Mouse (Mus musculus) kidney, postnatal 36 days (tissue): ENCODE measurements around the gene Tmem56.

ENCODE experiments used
- DNase-seq, 2 experiments: peaks; one replicate each; pipeline ENCODE4 v3.0.0; 2021 to 2022; ENCODE audit warnings: mixed read lengths in 2 of 2

Gene Tmem56

DNA sequence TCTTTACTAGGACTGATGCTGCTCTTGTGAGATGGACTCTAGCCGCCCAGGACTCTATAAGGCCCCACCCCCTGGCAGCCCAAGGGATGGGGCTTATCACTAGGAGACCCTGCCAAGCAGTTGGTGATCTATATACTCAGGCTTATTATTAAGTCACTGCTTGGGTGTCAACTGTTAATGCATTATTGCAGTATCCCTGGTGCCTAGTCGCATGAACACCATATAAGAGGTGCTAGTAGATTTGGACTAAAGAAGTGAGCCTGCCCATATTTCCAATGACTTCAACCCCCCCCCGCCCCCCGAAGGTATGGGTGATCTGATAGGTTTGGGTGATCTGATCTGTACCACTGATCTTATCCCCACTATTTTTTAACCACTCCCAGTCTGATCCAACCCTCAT is at the start of gene Tmem56:
Gene Tmem56, minus strand, starts transcription at position 101 of the 400 bp plus-strand sequence.
- DNase-seq = no peak

- no peak for DNase-seq
These were observed 47.3 kb upstream of the Tmem56 start for GRCm38 (mm10) chr3:121330244-121330646.

DNA sequence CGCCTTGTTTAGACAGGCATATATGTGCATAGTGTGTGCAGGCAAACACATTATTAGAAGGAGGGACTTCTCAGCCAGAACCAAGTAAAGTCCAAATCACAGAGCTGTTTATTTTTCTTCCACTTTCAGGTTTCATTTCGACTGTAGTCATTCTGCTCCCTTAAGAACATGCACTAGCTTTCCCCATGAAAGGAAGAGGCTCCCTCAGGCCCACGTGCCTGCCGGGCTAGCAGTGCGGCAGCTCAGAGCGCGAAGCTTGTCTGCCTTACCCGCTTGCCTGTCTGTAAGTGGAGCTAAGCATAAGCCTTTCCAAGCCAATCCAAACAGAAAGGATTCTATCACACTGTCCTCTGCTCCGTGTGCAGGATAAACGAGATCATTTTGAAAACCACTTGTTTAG is 46.7 kb upstream of the Tmem56 start:
- DNase-seq = no peak

- no peak for DNase-seq
These were observed 44.5 kb upstream of the Tmem56 start for GRCm38 (mm10) chr3:121327406-121327805.

DNA sequence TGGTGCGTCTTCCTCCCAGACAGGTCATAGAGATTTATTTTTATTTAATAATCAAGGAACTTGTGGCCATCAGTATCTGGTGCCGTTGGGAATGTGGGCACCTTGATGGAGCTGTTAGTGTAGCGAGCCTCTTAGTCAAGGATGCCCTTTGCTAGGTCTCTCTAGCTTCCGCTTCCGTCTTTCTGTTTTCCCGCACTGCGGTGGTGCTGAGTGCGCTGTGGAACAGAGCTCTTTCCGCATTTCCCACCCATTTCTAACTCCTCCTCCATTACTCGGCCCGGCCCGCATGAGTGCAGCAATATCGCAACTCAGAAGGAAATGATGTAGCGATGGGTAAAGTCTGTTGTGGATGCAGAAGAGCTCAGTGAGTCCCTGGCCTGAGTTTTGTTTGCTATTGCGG is 40.5 kb upstream of the Tmem56 start:
- DNase-seq = no peak

DNA sequence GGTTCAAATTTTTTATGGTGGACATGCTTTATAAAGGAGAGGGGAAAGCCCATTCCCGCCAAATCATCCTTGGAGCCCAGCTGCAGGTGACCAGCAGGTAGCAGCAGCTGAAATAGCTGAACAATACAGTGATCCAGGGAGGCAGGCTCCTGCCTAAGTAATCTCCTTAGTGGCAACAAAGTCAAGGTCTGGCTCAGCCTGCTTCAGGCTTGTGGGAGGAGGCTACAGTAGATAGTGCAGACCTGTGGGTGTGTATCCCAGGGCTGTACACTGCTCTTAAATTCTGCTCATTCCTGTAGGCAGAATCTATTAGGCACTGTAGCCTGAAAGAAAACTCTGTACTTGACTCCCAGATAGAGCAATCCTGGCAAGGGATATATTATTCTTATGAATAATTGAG is 38.0 kb upstream of the Tmem56 start:
- no peak for DNase-seq

DNA sequence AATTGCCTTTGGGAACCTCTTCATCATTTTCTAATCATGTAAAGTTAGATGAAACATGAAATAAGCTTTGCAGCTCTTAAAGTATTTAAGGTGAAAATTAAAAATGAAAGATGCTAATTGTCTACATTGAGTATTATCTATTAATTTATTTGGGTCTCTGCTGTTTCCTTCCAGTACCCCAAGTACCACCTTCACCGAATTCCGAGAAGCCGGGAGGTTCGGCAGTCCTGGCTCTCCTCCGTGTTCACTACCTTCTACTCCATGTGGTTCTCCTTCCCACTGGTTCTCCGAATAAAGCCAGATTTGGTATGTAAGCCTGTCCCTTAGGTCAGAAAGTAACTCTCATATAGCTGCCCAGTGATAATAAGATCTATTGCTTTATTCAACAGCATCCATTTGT is 37.0 kb upstream of the Tmem56 start:
- no peak for DNase-seq

GRCm38 (mm10) chr3:121315498-121315897 is 32.6 kb upstream of the Tmem56 start:
- no peak for DNase-seq

DNA sequence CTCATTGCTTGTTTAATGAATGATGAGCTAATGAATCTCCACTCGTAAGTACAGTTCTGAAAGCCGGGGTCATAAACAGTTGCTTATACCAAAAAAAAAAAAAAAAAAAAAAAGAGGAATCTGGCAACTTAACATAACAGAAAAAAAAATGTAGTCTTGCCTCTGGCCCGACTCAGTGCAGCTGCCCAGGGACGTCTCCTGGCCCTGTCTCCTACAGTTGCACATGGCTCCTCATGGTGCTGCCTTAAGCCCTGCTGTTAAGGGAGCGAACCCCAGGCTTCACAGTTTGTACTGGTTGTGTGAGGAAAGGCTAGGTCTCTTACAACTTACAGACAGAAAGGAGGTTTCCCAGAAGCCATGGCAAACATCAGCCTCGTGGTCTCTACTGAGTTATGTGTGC is 31.3 kb upstream of the Tmem56 start:
- DNase-seq = no peak

- no peak for DNase-seq
These were observed 30.1 kb upstream of the Tmem56 start for GRCm38 (mm10) chr3:121312979-121313378.

DNA sequence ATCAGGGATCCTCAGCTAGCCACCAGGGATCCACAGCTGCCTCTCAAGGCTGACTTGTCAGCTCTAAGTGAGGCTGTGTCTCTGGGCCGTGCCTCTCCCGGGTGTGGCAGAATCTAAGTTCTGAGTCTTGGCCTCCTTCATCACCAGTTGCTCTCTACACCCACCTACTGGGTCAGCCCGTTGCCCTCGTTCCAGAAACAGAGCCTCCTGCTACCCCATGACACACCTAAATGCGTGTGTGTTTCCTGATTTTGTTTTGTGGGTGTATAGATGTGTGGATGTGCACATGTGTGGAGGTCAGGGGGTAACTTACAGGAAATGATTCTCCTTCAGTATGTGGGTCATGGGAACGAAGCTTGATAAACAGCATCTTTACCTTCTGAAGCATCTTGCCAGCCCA is 29.5 kb upstream of the Tmem56 start:
- no peak for DNase-seq

GRCm38 (mm10) chr3:121309896-121310714 is 27.2 kb upstream of the Tmem56 start:
- DNase-seq = peak; percentile 18 to 30

DNA sequence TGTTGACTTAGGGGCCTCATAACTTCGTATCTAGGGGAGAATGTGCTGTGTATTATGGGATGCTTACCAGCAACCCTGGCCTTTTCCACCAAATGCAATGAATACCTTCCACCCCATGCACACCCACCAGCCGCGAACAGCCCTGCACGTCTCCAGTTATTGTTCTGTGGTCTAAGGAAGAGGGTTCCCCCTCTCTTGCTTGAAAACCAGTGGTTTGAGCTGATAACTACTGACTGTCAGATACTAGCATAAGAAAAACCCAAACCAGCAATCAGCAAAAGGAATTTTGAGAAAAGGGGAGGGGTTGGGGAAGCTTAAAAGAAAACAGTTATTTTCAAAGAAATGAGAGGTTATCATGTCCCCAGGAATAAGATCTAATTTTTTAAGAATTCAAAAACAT is 26.5 kb upstream of the Tmem56 start:
- DNase-seq = no peak

DNA sequence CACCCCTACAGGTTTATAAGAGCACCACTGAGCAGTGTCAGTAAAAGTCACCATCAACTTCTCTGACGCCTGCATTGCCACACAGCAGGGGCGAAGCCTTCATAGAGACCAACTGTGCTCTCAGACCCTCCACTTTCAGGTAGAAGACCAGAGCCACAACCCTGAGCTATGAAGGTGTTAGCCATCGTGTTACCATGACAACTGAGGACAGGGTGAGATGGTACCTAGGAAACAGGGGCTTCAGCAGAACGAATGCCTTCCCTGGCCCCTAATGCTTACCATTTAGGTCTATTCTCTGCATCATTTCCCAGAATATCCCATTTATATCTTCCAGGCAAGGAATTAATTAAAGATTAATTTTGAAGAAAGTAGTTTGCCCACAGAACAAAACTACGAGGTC is 26.0 kb upstream of the Tmem56 start:
- DNase-seq = no peak

- DNase-seq = peak; percentile 72 to 81
These were observed 24.8 kb upstream of the Tmem56 start for GRCm38 (mm10) chr3:121307532-121308234.

DNA sequence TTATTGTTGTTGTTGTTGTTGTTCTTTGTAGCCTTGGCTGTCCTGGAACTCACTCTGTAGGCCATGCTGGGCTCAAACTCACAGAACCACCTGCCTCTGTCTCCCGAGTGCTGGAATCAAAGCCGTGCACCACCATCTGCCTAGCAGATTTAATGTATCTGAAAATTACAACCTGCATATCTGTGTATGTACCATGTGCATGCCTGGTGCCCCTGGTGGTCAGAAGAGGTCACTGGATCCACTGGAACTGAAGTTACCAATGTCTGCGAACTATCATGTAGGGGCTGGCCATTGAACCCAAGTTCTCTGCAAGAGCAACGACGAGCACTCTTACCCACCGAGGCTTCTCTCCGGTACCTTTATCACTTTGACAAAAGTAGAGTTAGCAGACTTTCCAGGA is 23.7 kb upstream of the Tmem56 start:
- peak; percentile 16 to 49 for DNase-seq

DNA sequence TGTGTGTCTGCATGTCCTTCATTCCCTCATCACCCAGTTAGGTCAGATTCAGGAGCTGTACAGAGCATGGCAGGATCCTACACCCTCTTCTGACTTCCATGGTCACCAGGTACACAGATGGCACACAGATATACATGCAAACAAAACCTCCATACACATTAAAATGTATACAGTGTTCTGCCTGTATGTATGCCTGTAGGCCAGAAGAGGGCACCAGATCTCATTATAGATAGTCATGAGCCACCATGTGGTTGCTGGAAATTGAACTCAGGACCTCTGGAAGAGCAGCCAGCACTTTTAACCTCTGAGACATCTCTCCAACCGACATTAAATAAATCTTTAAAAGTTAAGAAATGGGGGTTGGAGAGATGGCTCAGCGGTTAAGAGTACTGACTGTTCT is 11.3 kb upstream of the Tmem56 start:
- no peak for DNase-seq

GRCm38 (mm10) chr3:121291560-121292258 is 8.8 kb upstream of the Tmem56 start, which contains the start of gene Alg14:
Gene Alg14, plus strand, starts transcription at chr3:121291773.
- DNase-seq = peak; percentile 97 to 98

- DNase-seq = no peak
These were observed 8.3 kb upstream of the Tmem56 start for GRCm38 (mm10) chr3:121291225-121291559.

- no peak for DNase-seq
These were observed 7.8 kb upstream of the Tmem56 start for GRCm38 (mm10) chr3:121290681-121291080.

DNA sequence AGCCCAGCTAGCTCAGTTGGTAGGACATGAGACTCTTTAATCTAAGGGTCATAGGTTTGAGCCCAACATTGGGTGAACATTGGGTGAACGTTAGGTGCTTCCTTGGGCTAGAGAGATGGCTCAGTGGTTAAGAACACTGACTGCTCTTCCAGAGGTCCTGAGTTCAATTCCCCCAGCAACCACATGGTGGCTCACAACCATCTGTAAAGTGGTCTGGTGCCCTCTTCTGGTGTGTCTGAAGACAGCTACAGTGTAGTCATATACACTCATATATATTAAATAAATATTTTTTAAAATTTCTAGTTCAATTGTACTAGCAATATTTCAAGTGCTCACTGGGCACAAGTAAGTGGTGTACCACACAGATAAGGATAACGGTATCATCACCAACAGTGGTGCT is 4.3 kb upstream of the Tmem56 start:
- peak in 1 of 2 experiments; percentile 12 for DNase-seq

DNA sequence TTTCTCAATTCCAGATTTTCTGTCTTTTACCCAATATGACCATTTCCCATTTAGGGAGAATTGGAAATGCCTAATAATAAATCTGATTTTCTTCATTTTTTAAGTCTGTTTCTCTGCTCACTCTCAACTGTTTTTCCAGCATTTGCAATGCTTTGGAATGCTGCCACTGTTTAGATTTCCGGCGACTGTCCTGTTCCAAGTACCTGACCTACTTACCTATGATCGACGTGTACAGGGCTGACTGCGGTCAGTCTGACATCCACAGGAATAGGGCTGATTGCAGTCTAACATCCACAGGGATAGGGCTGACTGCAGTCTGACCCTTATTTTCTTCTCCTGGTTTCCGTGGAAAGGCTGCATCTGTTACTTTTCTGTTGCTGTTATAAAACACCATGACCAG is 2.3 kb upstream of the Tmem56 start:
- DNase-seq = peak in 1 of 2 experiments; percentile 11

- DNase-seq = peak in 1 of 2 experiments; percentile 14
These were observed 3.2 kb downstream of the Tmem56 start for GRCm38 (mm10) chr3:121279679-121280078.

GRCm38 (mm10) chr3:121277557-121277956 is 5.3 kb downstream of the Tmem56 start:
- DNase-seq = peak in 1 of 2 experiments; percentile 40
